Mouse (Mus musculus) right cerebral cortex, postnatal 25 days (tissue): ENCODE measurements at regions not wholly inside any gene's neighbourhood (a gene's known extent, or its start where the extent isn't known, plus 50 kb on each side); places are given as distances from the start of the nearest gene placed in this dataset.
"Not testable (repeated sequence)": the region's sequence is repeated elsewhere in the genome, so short reads cannot be mapped to it uniquely, and the experiment has no call there.

Experiments used
- DNase-seq: peaks from one replicate; pipeline ENCODE4 v3.0.0; 2022

DNA sequence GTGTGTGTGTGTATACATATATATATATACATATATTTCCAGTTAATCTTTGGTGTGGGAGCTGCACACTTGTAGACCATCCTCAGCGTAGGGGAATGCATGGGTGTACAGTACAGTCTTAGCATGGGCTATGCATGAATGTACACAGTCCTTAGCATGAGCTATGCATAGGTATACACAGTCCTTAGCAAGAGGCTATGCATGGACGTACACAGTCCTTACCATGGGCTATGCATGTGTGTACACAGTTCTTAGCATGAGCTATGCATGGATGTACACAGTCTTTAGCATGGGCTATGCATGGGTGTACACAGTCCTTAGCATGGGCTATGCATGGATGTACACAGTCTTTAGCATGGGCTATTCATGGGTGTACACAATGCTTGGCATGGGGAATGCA, 70.5 kb downstream of the Rchy1 start:
- no peak for DNase-seq

DNA sequence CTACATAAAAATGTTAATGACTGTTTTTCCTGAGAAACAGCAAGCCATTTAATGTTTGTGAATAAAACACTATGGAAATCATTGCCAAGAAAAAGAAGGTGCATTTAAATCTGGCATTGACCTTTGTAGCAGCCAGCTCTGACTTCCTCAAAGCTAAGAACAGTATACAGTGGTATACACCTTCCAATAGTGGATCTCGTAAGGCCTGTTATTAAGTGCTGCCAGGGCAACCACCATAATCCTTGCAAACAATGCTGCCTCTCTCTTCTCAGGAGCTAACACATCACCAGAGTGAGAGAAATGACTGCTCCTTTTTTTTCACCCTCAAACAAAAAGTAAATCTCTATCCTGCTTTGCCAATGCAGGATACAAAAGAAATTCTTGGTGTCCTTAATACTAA, 81.1 kb downstream of the Rchy1 start:
- no peak for DNase-seq

DNA sequence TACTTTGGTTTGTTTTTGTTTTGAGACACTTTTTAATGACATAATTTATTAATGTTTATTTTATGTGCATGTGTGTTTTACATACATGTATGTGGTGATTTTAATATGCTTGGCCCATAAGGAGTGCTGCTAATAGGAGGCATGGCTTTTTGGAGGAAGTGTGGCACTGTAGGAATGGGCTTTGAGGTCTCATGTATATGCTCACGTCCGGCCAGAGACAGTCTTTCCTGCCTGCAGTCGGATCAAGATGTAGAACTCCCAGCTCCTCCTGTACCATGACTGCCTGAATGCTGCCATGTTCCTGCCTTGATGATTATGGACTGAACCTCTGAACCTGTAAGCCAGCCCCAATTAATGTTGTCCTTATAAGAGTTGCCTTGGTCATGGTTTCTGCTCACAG, 82.6 kb downstream of the Rchy1 start:
- DNase-seq: no peak

DNA sequence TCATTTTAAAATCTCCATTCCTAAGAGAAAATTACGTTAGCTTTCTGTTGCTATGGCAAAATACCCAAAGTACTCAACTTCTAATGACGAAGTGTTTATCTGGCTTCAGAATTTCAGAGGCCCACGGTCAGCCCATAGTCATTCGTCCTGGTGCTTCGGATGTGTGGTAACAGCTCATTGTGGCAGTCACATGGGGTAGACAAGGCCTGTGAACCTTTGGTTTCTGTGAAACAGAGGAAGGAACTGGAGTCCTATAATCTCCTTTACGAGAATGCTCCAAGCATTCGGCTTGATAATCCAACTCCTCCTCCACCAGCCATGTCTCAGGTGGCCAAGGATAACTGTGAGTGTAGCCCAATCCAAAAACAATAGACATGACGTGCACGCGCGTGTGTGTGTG, 84.2 kb downstream of the Rchy1 start:
- DNase-seq: no peak

DNA sequence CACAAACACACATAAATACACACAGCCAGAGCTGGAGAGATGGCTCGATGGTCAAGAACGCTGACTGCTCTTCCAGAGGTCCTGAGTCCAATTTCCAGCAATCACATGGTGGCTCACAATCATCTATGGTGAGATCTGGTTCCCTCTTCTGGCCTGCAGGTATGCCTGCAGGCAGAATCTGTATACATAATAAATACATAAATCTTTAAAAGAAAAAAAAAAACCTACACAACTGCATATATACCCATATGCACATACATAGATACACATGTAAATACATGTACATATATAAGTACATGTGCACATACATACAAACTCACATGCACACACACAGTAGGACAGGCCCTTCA, 86.2 kb downstream of the Rchy1 start:
- no peak for DNase-seq

DNA sequence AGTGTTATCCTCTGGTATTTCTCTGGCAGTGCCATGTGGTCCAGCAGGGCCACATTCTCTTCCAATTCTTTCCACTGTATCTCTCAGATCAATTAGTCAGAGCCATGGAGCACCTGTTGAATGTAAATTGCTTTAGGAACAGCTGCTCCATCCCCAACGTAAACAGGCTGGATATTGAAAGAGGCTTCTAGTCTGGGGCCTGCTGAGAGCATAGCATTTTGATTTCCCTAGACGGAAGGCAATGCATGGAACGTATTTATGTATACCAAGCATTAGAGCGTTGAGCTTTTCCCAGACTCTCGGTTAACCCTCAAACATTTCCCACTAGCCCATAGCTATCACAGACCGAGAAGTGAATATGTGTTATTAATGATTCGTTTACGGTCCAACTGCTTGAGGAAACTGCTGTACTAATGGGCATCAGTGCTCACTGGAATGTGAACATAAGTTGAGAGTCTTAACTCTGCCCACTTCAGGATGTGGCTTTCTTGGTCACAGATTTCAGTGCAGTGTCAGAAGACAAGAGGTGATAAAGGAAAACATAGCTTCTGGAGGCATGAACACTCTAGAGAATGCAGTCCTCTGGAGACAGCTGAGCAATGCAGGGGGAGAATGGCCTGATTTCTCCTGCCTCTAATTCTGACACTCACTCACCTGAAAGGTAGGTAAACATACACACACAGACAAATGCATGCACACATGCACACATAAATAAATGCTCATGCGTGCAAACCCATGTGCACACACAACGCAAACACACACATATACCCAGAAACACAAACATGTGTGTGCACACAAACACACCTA, 86.8 kb downstream of the Rchy1 start:
- DNase-seq: no peak

DNA sequence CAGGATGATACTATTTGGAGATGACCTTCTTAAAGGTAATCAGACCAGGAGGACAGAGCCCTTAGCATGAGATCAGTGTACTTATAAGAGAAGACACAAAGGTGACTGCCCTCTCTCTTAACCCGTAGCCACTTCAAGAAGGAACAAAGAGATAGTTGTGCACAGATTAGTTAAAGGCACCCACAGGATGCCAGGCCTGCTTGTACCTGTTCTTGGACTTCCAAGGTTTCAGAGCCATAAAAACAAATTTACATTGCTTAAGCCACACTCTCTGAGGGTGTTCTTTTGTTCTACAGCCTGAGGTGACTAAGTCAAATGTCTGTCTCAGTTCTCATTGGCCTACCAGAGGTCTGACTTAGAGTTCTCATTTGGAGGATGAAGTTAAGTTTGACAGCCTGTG, 90.1 kb downstream of the Rchy1 start:
- DNase-seq: no peak

DNA sequence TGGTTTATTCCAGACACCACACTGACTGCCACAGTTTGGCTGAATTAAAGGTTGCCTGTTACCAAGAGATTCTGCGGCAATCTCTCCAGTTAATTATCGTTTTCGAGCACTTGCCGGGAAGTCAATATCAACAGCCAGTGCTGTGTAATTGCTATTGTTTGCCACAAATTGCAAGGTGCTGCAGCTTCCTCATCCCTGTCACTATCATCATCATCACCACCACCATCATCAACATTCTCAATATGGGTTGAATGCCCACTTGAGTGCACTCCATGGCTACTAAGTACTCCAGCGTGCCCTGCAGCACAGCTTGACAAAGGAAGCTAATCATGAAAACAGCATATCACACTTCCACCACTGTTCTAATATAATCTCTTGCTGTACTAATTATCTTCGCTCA, 93.1 kb downstream of the Rchy1 start:
- DNase-seq: no peak

DNA sequence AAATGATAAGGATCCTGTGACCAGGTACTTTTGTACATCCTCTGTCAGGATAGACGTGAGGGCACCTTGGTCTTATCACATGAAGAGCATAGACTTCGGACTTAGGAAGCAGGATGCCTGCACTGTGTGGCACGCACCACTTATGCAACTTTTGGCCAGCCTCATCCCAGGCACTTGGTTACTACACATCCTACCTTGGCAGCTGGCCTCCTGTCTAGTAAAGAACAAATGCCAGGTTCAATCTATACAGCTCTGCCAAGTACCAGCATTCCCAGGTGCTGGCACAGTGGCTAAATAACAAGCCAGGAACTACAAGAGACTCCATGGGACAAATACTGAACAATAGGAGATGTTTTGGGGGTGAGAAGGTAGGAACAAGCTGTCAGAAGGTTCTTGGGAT, 96.7 kb downstream of the Rchy1 start:
- no peak for DNase-seq

DNA sequence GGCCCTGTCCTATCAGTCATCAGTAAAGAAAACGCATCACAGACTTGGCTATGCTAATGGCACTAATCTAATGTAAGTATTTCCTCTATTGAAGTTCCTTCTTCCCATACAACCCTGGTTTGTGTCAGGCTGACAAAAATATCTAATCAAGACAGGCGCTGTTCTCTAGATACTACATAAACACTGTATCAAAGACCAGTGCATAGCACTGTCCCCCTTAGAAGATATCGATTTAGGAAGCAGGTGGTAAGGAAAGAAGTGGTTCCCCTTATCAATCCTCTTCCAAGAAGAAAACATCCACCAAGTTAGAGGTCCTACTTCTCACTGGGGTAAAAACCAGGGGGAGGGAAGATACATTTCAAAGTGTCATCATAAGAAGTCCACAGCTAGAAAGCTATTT, 97.5 kb downstream of the Rchy1 start:
- no peak for DNase-seq

DNA sequence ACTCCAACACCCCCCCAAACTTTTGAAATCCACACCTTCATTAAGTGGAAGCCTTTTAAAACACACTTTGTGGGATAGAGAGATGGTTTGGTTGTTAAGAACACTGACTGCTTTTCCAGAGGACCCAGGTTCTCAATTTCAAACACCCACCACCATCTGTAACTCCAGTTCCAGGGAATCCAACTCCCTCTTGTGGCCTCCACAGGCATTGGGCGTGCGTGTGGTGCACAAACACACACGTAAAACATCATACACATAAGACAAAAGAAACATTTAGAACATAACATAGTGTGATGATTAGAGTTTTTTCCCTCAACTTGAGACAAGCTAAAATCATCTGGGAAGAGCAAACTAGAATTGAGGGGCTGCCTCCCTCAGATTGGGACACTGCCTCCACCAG, 100.0 kb downstream of the Rchy1 start:
- no peak for DNase-seq

DNA sequence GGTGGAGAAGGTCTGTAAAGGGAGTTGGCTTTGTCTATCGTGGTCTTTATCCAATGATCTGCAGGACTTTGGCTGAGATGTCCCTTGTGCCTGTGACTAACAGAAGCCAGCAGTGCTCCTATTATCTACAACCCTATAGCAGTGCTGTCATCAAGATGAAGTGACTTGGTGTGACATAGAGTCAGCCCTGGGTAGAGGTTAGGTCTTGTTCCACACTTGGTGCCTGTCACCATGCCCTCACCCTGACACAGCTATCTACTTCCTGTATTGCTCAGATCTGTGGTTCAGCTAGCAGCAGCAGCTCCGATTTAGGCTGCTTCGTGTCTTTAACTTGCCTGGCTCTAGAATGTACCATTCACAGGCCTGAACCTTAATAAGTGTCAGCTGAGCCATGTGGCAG, 100.6 kb downstream of the Rchy1 start:
- DNase-seq: no peak

DNA sequence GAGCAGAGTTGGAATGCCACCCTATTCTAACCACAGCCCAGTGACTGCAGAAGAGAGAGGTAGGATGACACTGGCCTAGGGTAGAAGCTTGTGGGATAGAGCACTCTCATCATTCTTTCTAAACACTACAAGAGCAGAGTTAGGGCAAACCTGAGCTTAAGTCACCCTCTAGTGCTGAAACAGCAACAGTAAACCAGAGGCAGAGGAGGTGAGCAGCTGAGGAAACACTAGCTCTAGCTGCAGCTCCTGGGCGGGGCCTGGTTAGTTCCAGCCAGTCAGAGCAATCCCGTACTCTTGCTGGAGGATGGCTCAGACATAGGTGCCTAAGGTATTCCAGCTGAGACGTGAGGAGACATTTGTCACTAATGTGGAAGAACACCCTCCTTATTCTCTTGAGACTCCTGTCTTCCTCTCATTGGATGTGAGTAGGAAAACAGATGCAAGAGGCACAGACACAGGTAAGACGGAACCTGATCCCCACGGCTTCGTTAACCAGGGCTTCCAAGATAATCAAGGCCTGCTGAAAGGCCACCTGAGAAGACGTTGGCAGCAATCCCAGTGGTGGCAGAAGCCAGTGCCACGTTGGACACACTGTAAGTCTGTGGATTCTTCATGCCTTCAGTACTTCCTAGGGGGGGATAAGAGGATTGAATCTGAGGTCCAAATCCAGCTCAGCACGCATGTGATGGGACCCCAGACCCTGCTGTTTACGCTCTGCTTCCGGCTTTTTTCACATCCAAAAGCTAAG, 101.3 kb downstream of the Rchy1 start:
- DNase-seq: peak; percentile 17

DNA sequence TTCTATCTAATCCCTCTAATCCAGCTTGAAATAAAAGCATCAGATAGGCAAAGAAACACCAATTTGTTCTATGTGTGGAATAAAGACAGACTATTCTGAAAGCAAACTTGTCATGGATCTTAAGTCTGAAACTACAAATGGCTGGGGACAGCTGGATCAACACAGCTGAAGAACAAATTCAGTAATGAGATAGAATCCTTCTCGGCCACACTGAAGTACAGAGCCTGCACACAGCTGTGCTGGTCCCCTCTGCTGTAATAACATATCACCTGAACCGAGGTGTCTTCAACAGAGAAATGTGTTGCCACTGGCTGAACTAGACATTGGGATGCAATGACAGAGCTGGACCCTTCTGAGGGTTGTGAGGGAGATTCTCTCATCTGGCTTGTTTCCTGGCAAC, 102.4 kb downstream of the Rchy1 start:
- no peak for DNase-seq

DNA sequence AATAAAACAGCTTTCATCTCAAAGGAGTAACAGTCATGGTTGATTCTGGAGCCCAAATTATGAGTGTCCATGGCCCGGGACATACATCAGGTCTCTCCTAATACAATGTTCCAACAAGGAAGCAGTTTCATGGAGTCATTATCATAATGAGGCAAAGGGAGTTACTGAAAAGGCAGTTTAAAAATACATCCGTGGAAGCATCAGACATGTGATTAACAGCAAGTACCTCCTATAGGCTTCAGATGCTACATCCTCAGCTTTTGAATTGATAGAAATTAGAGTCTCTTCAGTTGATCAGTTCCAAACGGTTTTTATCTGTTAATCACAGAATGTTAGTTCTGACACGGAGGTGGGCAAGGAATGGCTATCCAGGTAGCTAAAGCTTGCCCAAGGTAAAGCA, 110.5 kb downstream of the Rchy1 start:
- DNase-seq: no peak

DNA sequence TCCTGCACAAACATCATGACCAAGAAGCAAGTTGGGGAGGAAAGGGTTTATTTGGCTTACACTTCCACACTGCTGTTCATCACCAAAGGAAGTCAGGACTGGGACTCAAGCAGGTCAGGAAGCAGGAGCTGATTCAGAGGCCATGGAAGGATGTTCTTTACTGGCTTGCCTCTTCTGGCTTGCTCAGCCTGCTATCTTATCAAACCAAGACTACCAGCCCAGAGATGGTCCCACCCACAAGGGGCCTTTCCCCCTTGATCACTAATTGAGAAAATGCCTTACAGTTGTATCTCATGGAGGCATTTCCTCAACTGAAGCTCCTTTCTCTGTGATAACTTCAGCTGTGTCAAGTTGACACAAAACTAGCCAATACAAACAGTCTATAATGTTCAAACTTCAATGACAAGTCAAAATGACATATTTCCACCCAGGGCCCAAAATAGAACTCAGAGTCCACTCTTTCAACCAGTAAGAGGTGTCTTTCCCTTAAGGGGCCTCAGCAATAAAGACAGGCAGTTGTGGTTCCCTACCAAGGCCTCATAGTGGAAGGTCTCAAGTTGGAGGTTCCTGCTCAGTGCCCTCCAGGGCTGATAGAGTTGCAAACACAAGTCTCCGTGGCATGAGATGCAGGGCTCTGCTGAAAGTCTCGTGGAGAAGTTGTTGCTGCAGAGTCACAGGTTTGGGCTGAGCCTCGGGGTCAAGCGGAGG, 111.9 kb downstream of the Rchy1 start:
- not testable (repeated sequence) for DNase-seq

DNA sequence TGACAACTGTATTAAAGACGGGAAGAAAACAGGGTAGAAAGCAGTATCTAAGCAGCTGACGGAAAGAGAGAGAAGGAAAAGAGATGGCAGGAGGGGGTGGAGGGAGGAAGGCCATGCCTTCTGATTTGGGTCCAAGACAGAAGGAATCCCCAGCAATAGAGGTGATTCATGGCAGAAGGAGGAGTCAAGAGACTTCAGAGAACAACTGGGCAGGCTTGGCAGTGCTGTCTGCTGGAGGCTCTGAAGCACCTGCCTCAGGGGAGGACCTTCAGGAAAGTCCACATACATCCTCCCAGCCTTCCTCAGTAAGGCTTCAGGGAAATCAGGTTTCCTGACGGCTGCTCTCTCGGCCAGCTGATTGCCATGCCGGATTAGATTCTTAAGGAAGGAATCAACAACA, 112.4 kb downstream of the Rchy1 start:
- DNase-seq: no peak

DNA sequence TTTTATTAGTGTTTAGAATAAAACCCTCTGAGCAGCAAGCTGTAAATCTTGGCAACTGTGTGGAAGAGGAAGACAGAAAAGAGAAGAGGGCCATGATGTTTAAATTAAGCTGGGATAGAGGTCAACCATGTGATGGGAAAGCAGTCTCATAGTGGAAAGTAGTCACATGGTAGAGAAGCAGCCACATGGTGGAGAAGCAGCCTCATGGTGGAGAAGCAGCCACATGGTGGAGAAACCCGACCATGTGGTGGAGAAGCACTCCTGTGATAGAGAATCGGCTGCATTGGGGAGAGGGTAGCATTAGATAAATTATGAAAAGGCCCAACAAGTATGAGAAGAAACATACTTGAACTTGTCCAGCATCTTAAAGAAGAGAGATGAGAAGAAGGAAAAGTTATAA, 113.3 kb downstream of the Rchy1 start:
- DNase-seq: no peak

DNA sequence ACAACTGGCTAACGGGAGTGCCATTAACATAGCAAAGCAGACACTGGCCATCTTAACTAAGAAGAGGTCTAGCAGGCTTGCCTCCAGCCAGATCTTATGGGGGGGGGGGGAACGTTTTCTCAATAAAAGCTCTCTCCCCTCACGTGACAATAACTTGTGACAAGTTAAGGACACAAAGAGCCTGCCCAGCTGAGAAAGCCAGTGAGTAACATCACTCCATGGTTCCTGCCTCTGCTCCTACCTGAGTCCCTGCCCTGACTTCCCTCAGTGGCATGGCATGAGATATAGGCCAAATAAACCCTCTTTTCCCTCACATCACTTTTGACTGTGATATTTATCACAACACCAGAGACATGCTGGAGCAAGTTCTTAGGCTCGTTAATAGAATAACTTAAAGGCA, 113.8 kb downstream of the Rchy1 start:
- DNase-seq: no peak

DNA sequence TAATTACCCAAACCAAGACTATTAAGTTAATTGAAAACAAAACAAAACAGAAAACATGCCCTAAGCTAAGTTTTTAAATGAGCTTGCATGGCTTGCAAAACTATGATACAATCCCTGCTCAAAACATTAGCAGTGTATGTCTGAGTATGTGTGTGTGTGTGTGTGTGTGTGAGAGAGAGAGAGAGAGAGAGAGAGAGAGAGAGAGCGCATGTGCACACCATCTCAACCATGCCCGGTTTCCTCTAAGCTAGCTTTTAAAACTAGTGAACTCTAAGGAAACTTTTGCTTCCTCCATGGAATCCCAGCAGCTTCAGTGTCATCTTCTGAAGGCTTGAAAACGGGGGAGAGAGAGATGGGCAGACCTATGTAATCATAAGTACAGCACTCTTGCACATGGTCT, 114.3 kb downstream of the Rchy1 start:
- no peak for DNase-seq

DNA sequence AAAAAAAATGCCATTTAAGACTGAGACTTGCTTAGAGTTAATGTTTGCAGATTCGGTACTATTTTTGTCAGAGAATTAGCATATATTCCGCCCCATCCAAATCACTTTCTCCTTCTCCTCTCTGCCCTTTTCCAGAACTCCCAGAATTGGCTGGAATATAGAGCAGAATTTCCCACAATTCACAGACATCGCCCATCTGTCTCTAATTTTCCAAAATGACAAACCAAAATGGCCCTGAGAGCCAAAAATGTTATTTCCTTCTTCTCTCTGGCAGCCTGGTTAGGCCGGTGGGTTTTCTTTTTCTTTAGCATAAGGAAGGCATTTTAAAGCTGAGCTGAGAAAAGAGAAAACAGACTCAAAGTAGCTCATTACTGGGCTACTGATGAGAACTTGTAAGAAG, 119.8 kb downstream of the Rchy1 start:
- DNase-seq: no peak

DNA sequence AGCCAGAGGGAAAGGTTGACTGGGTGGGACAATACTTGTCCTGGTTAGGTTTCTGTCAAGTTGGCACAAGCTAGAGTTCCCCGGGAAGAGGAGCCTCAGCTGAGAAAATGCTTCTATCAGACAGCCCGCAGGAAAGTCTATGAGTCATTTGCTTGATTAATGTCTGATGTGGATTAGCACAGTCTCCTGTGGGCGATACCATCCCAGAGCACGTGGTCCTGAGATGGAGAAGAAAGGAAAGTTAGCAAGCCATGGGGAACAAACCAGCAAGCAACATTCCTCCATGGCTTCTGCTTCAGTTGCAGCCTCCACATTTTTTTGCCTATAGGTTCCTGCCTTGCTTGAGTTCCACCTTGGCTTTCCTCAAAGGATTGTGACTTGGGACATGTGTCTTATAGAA, 121.8 kb downstream of the Rchy1 start:
- no peak for DNase-seq

DNA sequence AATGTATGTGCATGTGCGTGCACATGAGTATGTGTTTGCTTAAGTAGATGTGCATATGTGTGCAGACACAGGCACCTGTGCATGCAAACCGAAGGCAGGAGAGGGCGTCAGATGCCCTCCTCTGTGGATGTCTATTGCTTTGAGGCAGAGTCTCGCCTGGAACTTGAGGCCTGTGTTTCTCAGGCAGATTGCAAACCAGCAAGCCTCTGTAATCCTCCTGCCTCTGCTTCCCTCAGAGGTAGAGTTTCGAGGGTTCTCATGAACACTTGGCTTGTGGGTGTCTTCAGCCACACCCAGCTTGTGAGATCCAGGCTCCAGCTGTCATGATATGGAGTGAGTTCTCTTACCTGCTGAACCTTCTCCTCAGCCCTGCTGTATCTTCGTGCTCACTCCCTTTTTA, 134.4 kb downstream of the Rchy1 start:
- no peak for DNase-seq

DNA sequence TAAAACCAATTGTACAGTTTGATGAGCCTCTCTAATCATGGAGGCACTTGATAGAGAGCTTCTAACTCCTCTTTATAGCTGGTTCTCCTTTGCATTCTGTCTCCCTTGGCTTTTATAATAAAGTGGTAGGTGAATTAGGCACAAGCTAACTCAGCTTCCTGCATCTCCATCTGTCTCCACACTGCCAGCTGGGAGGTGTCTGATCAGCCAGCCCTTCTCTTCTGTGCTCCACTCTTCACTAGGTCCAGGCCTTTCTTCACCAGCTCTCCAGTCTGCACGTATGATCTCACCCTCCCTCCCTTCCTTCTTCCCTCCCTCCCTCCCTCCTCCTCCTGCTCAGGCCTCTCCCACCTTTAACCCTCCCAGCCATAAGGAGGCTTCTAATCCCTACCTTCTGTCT, 136.2 kb downstream of the Rchy1 start:
- DNase-seq: peak; percentile 10
